Mouse (Mus musculus) MEL (cell line): ENCODE data around the gene Fndc1. TPM values are rescaled to one million over a fixed set of nuclear protein-coding genes. Genes with fewer than 3 reads are reported as not detected.

ENCODE experiments used
- DNase-seq: peaks from one replicate; pipeline ENCODE4 v3.0.0; 2011; ENCODE audit warnings: low read depth, low spot score
- H3K27ac ChIP-seq: 2 replicates; pipeline ENCODE4 v1.5.1; 2012; ENCODE audit warnings: low read depth, mild to moderate bottlenecking, control low read depth, low read length, moderate library complexity; ENCODE audit not compliant: control insufficient read depth
- H3K27me3 ChIP-seq, 2 experiments: fragments of 150-350 bp in 1 of 2; sonication (generic) in 1 of 2; 2 replicates each; pipeline ENCODE4 v1.6.1; 2012; ENCODE audit warnings: low read length in 2 of 2, mild to moderate bottlenecking in 2 of 2, improper control_type of control experiment in 1 of 2, moderate library complexity in 1 of 2; ENCODE audit not compliant: insufficient read depth in 2 of 2, control insufficient read depth in 1 of 2
- H3K36me3 ChIP-seq, 2 experiments: 2 replicates each; pipeline ENCODE4 v1.6.1; 2012 to 2014; ENCODE audit warnings: low read length in 2 of 2, improper control_type of control experiment in 1 of 2, inconsistent platforms in 1 of 2, mild to moderate bottlenecking in 1 of 2; ENCODE audit not compliant: insufficient read depth in 2 of 2, control insufficient read depth in 1 of 2
- H3K4me1 ChIP-seq, 2 experiments: fragments of 150-350 bp in 1 of 2; sonication (generic) in 1 of 2; 2 replicates each; pipeline ENCODE4 v1.6.1; 2012; ENCODE audit warnings: low read length in 2 of 2, improper control_type of control experiment in 1 of 2, mild to moderate bottlenecking in 1 of 2; ENCODE audit not compliant: insufficient read depth in 2 of 2, control insufficient read depth in 1 of 2
- H3K4me3 ChIP-seq, 2 experiments: fragments of 150-350 bp in 1 of 2; sonication (generic) in 1 of 2; 2 replicates each; pipeline ENCODE4 v1.5.1; 2012; ENCODE audit warnings: low read depth in 2 of 2, low read length in 2 of 2, mild to moderate bottlenecking in 2 of 2, moderate library complexity in 2 of 2, control low read depth in 1 of 2, improper control_type of control experiment in 1 of 2; ENCODE audit not compliant: control insufficient read depth in 1 of 2, insufficient read depth in 1 of 2
- H3K79me2 ChIP-seq: 2 replicates; pipeline ENCODE4 v1.6.1; 2012; ENCODE audit warnings: mild to moderate bottlenecking, low read length, moderate library complexity; ENCODE audit not compliant: control insufficient read depth, poor library complexity, insufficient read depth
- H3K9ac ChIP-seq: 2 replicates; pipeline ENCODE4 v1.6.1; 2012; ENCODE audit warnings: low read depth, mild to moderate bottlenecking, control low read depth, low read length, moderate library complexity; ENCODE audit not compliant: control insufficient read depth, poor library complexity, severe bottlenecking
- H3K9me3 ChIP-seq: fragments of 150-350 bp; sonication (generic); replicated peaks from 2 replicates; pipeline ENCODE4 v1.6.1; 2012; ENCODE audit warnings: mild to moderate bottlenecking, low read length, improper control_type of control experiment, moderate library complexity; ENCODE audit not compliant: insufficient read depth
- CTCF ChIP-seq, 3 experiments: IDR thresholded peaks in 2 of 3; conservative IDR thresholded peaks in 1 of 3; 2 replicates each; pipeline ENCODE4 v1.5.1; 2011 to 2012; ENCODE audit warnings: low read length in 3 of 3, low read depth in 2 of 3, mild to moderate bottlenecking in 2 of 3, improper control_type of control experiment in 1 of 3, inconsistent platforms in 1 of 3, mixed read lengths in 1 of 3, moderate library complexity in 1 of 3; ENCODE audit not compliant: control insufficient read depth in 1 of 3, insufficient read depth in 1 of 3, poor library complexity in 1 of 3, severe bottlenecking in 1 of 3
- E2F4 ChIP-seq: IDR thresholded peaks from 2 replicates; pipeline ENCODE4 v1.6.1; 2011; ENCODE audit warnings: low read depth, low read length, improper control_type of control experiment, borderline replicate concordance
- ELF1 ChIP-seq: IDR thresholded peaks from 2 replicates; pipeline ENCODE4 v1.6.1; 2014; ENCODE audit warnings: low read depth, mild to moderate bottlenecking, inconsistent platforms, low read length, improper control_type of control experiment, moderate library complexity
- HCFC1 ChIP-seq: IDR thresholded peaks from 2 replicates; pipeline ENCODE4 v1.6.1; 2012; ENCODE audit warnings: low read depth, mild to moderate bottlenecking, inconsistent platforms, low read length, improper control_type of control experiment, moderate library complexity
- KAT2A ChIP-seq: conservative IDR thresholded peaks from 2 replicates; pipeline ENCODE4 v1.6.1; 2012; ENCODE audit warnings: low read depth, low read length, improper control_type of control experiment, inconsistent platforms
- MAFK ChIP-seq: IDR thresholded peaks from 2 replicates; pipeline ENCODE4 v1.6.1; 2011; ENCODE audit warnings: low read depth, mild to moderate bottlenecking, low read length, improper control_type of control experiment, borderline replicate concordance
- MAZ ChIP-seq: IDR thresholded peaks from 2 replicates; pipeline ENCODE4 v1.6.1; 2012; ENCODE audit warnings: low read depth, mild to moderate bottlenecking, inconsistent platforms, low read length, improper control_type of control experiment
- MEF2A ChIP-seq: IDR thresholded peaks from 2 replicates; pipeline ENCODE4 v1.6.1; 2014; ENCODE audit warnings: low read depth, mild to moderate bottlenecking, inconsistent platforms, low read length, improper control_type of control experiment; ENCODE audit not compliant: poor library complexity, insufficient replicate concordance, severe bottlenecking; ENCODE audit errors: extremely low read depth
- RAD21 ChIP-seq: IDR thresholded peaks from 2 replicates; pipeline ENCODE4 v1.6.1; 2011; ENCODE audit warnings: mild to moderate bottlenecking, low read depth, low read length, improper control_type of control experiment
- RCOR1 ChIP-seq: IDR thresholded peaks from 2 replicates; pipeline ENCODE4 v1.6.1; 2012; ENCODE audit warnings: low read depth, mild to moderate bottlenecking, inconsistent platforms, low read length, improper control_type of control experiment
- SIN3A ChIP-seq: IDR thresholded peaks from 2 replicates; pipeline ENCODE4 v1.6.1; 2012; ENCODE audit warnings: low read length, improper control_type of control experiment, inconsistent platforms
- SMC3 ChIP-seq: IDR thresholded peaks from 2 replicates; pipeline ENCODE4 v1.6.1; 2011; ENCODE audit warnings: low read depth, low read length, improper control_type of control experiment
- TAL1 ChIP-seq: IDR thresholded peaks from 2 replicates; pipeline ENCODE4 v1.6.1; 2012; ENCODE audit warnings: mild to moderate bottlenecking, inconsistent platforms, low read length, moderate library complexity, mixed read lengths
- TBP ChIP-seq: IDR thresholded peaks from 2 replicates; pipeline ENCODE4 v1.8.0; 2011; ENCODE audit warnings: low read depth, low read length, improper control_type of control experiment
- USF1 ChIP-seq: IDR thresholded peaks from 2 replicates; pipeline ENCODE4 v1.6.1; 2014; ENCODE audit warnings: low read depth, mild to moderate bottlenecking, inconsistent platforms, low read length, improper control_type of control experiment, moderate library complexity
- USF2 ChIP-seq, 2 experiments: IDR thresholded peaks; 2 replicates each; pipeline ENCODE4 v1.6.1; 2011 to 2012; ENCODE audit warnings: improper control_type of control experiment in 2 of 2, low read length in 2 of 2, borderline replicate concordance in 1 of 2, inconsistent platforms in 1 of 2, low read depth in 1 of 2, mild to moderate bottlenecking in 1 of 2; ENCODE audit not compliant: insufficient read depth in 1 of 2
- ZC3H11A ChIP-seq: IDR thresholded peaks from 2 replicates; pipeline ENCODE4 v1.6.1; 2012; ENCODE audit warnings: low read depth, mild to moderate bottlenecking, inconsistent platforms, low read length, improper control_type of control experiment
- ZKSCAN1 ChIP-seq: IDR thresholded peaks from 2 replicates; pipeline ENCODE4 v1.6.1; 2012; ENCODE audit warnings: low read depth, mild to moderate bottlenecking, inconsistent platforms, low read length, improper control_type of control experiment, moderate library complexity
- ZMIZ1 ChIP-seq: IDR thresholded peaks from 2 replicates; pipeline ENCODE4 v1.6.1; 2012; ENCODE audit warnings: low read depth, mild to moderate bottlenecking, inconsistent platforms, low read length, improper control_type of control experiment, moderate library complexity
- polyA plus RNA-seq, 2 experiments: library from polyadenylated mRNA; stranded (reverse) in 1 of 2; unstranded in 1 of 2; fragments of >175 nt in 1 of 2; fragments of >200 nt in 1 of 2; gene quantifications; 2 replicates each; pipeline versions ENCODE4 v1.2.1 to v1.2.4; 2012; ENCODE audit warnings: low replicate concordance in 2 of 2, low read depth in 1 of 2; ENCODE audit not compliant: insufficient read length in 2 of 2, insufficient read depth in 1 of 2, missing spikeins in 1 of 2
- total RNA-seq: library from RNA; depleted of rRNA; stranded (reverse); fragments of 300-350 nt; gene quantifications from 2 replicates; pipeline ENCODE4 v1.2.3, GENCODE M21; 2012

Gene Fndc1
- total and polyA plus RNA-seq, 3 experiments, result 0.04 TPM; not detected in 2

DNA sequence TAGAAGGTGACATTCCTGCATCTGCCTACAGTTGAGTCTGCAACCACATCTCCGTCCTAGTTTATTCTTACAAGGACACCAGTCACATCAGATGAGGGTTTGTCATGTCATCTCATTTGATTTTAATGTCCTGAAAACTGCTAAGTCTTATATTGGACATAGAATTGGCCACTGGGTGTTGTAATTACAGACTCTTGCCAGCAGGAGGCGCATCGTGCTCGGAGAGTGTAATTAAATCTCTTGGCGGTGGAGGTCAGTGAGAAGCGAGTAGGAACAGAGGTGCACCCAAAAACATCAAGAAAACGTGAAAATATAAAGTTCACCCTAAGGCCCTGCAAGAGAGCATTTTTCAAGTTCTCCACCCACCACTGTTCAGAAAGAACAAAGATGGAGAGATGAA is 37.6 kb upstream of the Fndc1 start:
- no peak overlapping the region for H3K9ac ChIP-seq

GRCm38 (mm10) chr17:7863745-7864144 is 36.6 kb upstream of the Fndc1 start:
- no peak for TF ChIP-seq RCOR1
- 0 out of 2 replicates have a peak, but pooled peaks have one; percentile 51 for TF ChIP-seq MAZ
- TF ChIP-seq RAD21, result peak; percentile 94
- TF ChIP-seq ZC3H11A, result peak; percentile 72
- TF ChIP-seq SIN3A, result peak; percentile 39; the same call in 1 of the 2 replicates
- peak; percentile 86 for TF ChIP-seq SMC3
- TF ChIP-seq CTCF (IDR thresholded peaks at IDR 0.05 in 2 of 3, conservative IDR thresholded peaks at IDR 0.05 in 1 of 3; ENCODE audit: control insufficient read depth in 1 of 3, insufficient read depth in 1 of 3, low read depth in 2 of 3, low read length in 3 of 3, poor library complexity in 1 of 3, severe bottlenecking in 1 of 3), result peak; percentile 90 to 93 (median 92)
- no peak for TF ChIP-seq USF1
- peak; percentile 72 for DNase-seq
- H3K9me3 ChIP-seq, result no peaks in the 10 kb centered on the region
- no peak overlapping the region for H3K27ac ChIP-seq
- no peaks in the 10 kb centered on the region for H3K79me2 ChIP-seq
- H3K9ac ChIP-seq, result no peak overlapping the region
- no peak overlapping the region for H3K4me3 ChIP-seq
- peaks cover 0 to 2% of the 10 kb centered on the region in 2 experiments; a peak in 1 of 4 replicates for H3K36me3 ChIP-seq
- no peaks in the 10 kb centered on the region for H3K27me3 ChIP-seq
- H3K4me1 ChIP-seq, result peaks cover 2 to 7% of the 10 kb centered on the region in 2 experiments; a peak in 3 of 4 replicates

More for the DNA sequence above, 37.6 kb upstream of the Fndc1 start:
- H3K27me3 ChIP-seq, result no peaks in the 10 kb centered on the region
- peaks cover 2 to 4% of the 10 kb centered on the region in 2 experiments; a peak in 3 of 4 replicates for H3K4me1 ChIP-seq
- no peak overlapping the region for H3K27ac ChIP-seq
- H3K9me3 ChIP-seq, result no peaks in the 10 kb centered on the region
- H3K4me3 ChIP-seq, result no peak overlapping the region
- H3K79me2 ChIP-seq, result no peaks in the 10 kb centered on the region
- TF ChIP-seq RCOR1, result no peak
- peak; percentile 77 to 93 (median 86) for TF ChIP-seq CTCF (IDR thresholded peaks at IDR 0.05 in 2 of 3, conservative IDR thresholded peaks at IDR 0.05 in 1 of 3; ENCODE audit: control insufficient read depth in 1 of 3, insufficient read depth in 1 of 3, low read depth in 2 of 3, low read length in 3 of 3, poor library complexity in 1 of 3, severe bottlenecking in 1 of 3)
- no peak for TF ChIP-seq MAFK
- no peak for TF ChIP-seq E2F4
- TF ChIP-seq TAL1, result no peak
- TF ChIP-seq KAT2A, result no peak
- TF ChIP-seq ELF1, result no peak
- no peak for TF ChIP-seq SIN3A
- no peak for TF ChIP-seq ZKSCAN1
- no peak for TF ChIP-seq HCFC1
- no peak for TF ChIP-seq ZMIZ1
- TF ChIP-seq SMC3, result peak; percentile 79
- TF ChIP-seq MAZ, result no peak
- no peak for TF ChIP-seq USF2 (IDR thresholded peaks at IDR 0.05; ENCODE audit: borderline replicate concordance in 1 of 2, insufficient read depth in 1 of 2, low read depth in 1 of 2, low read length in 2 of 2)
- TF ChIP-seq RAD21, result peak; percentile 70
- peak; percentile 64 for TF ChIP-seq ZC3H11A
- no peak for TF ChIP-seq MEF2A
- no peak for TF ChIP-seq TBP
- no peak for TF ChIP-seq USF1
- TF ChIP-seq, all 39 proteins: peak for 4
- peak; percentile 69 for DNase-seq
- peaks cover 0 to 2% of the 10 kb centered on the region in 2 experiments; a peak in 1 of 4 replicates for H3K36me3 ChIP-seq
